Mouse (Mus musculus) left cerebral cortex, postnatal 10 days (tissue): ENCODE results near the gene Arl1. TPM values are rescaled to one million over a fixed set of nuclear protein-coding genes. Genes with fewer than 3 reads are reported as not detected.
"Not testable (repeated sequence)": the region's sequence is repeated elsewhere in the genome, so short reads cannot be mapped to it uniquely, and the experiment has no call there.

Source experiments
- DNase-seq, 2 experiments: peaks; one replicate each; pipeline ENCODE4 v3.0.0; 2021 to 2022; ENCODE audit warnings: low spot score in 2 of 2, mixed read lengths in 1 of 2; ENCODE audit errors: extremely low spot score in 1 of 2
- intact Hi-C: fragments of 180-260 bp; cut with DNase I; formaldehyde crosslinking; loops from one replicate; pipeline ENCODE4 v1.15.1; 2025
- total RNA-seq, 2 experiments: library from RNA; stranded (reverse); gene quantifications; 2 replicates each; pipeline ENCODE4 v1.2.3; 2021

Arl1 gene
- 100 to 1,000 TPM; 110 to 111 TPM for total RNA-seq

DNA sequence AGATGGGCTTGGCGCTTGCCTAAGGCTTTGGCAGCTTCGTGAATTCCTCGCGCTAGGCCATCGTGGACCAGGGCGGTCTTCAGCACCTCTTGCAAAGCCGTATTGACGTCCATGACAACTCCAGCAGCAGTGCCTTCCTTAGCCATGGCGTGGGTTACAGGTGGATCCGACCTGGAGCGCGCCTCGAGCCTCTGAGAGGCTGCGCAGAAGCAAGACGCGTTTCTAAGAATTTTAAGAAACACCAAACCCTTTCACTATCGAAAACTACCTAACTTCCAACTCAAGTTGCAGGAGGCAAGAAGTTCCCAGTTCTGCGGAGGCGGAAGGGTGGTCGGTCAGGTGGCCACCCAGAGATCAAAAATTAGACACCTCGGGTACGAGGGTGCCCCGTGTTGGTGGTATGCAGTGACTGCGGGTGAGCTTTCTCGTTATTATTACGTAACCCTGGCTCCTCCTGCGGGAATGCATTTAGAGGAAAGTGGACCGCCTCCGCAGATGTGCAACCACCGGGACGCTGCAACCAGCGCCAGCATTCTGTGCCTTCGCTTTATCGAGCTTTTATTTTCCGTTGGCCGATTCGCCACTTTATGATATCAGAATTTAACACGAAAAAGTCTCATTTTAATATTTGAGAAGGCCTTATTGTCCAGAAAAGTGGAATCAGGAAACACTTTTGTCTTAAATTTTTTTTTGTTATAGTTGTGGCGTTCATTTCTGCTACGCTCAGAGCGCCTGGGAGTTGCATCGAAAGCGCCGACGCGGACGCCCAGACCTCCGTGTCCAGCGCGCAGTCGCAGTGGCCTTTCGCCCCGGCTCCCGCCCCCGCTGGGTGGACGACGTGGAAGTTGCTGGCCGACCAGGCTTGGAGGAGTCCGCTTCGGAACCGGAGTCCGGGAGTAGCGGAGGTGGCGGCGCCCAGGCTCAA lies at the start of gene Arl1:
TSS of gene Arl1 (plus strand) at position 288 of the 925 bp plus-strand sequence.
- intact Hi-C loops, result no loop called here
- DNase-seq, result peak; percentile 89 to 96

DNA sequence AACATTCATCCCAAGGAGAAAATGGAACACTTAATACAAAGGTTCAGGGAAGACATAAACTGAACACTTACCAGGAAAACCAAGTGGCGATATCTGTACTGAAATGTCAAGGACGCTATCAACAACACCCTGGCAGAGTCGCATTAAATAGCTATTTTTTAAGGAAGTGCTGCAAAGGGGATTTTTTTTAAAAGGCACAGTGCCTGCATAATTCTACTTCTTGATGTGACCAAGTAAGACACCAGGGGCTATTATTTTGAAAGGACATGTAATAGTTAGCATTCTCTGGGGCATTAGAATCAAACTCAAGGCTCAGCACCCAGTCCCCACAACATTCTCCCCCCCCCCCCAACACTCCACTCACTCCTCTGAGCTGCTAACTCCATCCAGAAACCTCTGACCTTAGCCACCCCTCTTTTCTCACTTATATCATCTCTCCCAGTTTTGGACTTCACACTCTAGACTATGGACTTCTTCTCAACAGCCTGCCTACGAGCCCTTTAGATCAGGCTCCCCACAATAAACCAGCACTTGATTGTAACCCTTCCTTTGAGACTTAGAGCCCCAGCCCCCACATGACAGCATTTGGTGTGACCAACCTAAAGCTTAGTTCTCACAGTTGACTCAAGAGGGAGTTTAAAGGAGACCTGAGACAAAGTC lies 47.6 kb upstream of the Arl1 start:
- no peak for DNase-seq
- intact Hi-C loops, result no loop called here

DNA sequence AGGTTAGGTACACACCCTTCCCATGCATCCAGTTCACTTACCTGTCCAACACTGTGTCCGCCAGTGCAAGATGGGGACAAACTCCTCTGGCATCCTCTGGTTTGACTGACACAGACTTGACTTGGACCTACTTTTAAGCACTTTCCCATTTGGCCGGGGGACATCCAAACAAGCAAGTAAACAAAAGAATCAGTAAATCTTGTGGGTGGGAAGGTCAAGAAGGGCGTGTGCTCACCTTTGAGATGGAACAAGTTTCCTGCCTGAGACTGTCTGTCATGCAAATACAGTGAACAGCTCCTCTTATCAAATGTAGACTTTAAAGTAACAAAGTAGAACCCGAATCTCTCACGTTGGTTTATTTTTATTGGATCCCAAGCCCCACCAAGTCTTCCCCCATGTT lies 45.7 kb upstream of the Arl1 start, which contains the start of gene Spic:
TSS of gene Spic (minus strand) at position 91 of the 400 bp plus-strand sequence.
- intact Hi-C loops, result no loop called here

DNA sequence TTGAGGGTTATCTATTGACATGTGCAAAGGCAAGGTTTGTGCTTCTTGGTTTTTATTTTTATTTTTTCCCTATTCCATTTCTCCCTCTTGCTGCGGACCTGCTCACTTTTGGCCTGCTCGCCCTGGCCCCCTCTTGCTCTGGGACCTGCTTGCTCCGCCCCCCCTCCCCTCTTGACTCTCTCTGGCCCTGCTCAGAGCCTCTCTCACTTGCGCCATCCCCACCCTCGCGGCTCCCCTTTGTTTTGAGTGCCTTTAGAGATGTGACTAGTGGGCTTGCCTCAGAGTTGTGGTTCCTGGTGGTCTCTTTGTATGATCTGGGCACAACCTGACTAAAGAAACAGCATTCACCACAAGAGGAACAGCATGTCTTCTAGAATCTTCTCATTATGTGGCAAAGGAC lies 29.7 kb upstream of the Arl1 start:
- DNase-seq, result no peak
- intact Hi-C loops, result no loop called here

More for the DNA sequence above, 45.7 kb upstream of the Arl1 start, which contains the start of gene Spic:
- no peak for DNase-seq

DNA sequence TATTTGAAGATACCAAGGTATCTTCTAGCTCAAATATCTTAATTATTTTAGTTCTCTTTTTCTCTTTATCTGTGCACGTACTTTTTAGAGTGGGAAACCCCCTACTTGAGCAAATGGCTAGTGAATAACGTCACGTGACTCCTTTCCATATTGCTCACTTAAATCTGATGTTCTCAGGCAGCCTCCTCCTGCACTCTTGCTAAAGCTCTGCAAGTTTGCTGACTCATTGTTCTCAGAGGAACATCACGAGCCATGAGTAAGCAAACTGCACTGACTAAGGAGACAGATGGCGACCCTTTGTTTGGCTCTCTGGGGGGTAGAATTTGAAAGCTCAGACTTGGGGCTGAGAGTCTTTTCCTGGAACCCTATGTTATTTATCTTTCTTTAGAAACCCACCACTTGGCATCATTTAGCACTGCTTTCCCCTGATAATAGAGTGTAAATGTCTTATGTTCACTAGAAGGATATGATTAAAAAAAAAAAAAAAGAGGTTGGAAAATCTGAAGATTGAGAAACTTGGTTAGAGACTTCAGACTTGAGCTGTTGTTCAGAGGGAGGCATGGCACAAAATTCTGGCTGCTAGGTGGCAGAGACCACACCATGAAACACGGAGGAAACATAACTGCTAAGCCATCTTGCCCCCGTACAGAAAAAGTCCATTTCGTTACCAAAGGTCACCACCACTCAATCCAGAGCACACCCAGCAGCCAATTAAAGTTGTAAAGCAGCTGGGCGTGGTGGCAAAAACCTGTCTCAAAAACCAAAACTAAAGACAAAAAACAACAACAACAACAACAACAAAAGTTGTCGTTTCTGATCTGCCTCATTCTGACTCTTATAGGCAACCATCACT lies 21.8 kb upstream of the Arl1 start:
- intact Hi-C loops, result no loop called here
- DNase-seq, result no peak

DNA sequence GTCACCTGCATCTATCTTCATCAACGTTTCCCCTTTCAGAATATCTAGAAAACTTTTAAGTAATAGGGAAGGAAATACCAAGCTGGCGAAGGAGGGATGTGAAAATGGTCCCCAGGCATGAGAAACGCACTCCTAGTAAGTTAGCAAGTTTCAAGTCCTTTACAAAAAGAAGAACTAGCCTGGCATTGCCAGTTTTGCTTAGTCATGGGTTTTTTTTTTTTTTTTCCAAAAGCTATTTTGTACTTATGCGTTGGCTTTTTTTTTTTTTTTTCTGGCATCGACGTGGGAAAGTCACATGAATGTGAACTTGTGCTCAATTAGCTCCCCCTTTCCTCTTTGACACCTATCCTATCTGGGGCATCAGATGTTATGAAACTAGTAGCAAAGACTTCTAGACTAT lies 18.3 kb upstream of the Arl1 start:
- no peak for DNase-seq
- intact Hi-C loops, result no loop called here

DNA sequence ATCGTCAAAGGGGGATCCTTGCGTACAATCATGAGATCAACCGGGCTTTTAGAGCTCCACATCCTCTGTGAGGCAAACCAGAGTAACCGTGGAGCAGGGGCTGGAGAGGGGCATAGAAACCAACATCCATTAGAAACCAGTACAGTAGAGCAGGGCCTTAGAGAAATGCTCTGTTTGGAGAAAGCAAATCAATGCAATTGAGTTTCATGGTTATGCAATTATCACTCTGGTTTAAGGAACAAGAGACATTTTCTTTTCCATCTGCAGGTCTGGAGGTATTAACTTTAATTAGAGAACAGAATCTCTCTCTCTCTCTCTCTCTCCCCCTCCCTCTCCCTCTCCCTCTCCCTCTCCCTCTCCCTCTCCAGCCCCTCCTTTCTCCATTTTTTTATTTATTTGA lies 15.9 kb upstream of the Arl1 start:
- no peak for DNase-seq
- intact Hi-C loops, result no loop called here

DNA sequence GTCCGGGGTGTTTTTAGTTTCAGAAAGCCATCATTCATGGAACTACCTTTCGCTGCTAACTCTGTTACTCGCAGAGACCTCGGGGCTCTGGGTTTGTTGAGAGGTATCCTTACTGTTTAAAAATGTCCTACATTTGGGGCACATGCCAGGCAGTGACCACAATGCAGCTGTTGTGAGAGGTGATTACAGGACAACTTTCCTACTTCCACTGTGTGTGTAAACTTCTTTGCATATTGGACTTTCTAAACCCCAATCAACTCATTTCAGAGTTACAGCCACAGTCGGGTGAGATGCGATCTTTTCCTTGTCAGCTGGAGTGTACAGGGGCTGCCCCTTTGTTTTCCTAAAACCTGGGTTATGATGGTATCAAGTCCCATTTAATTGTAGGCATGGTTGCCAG lies 15.0 kb upstream of the Arl1 start:
- no peak for DNase-seq
- intact Hi-C loops, result no loop called here

DNA sequence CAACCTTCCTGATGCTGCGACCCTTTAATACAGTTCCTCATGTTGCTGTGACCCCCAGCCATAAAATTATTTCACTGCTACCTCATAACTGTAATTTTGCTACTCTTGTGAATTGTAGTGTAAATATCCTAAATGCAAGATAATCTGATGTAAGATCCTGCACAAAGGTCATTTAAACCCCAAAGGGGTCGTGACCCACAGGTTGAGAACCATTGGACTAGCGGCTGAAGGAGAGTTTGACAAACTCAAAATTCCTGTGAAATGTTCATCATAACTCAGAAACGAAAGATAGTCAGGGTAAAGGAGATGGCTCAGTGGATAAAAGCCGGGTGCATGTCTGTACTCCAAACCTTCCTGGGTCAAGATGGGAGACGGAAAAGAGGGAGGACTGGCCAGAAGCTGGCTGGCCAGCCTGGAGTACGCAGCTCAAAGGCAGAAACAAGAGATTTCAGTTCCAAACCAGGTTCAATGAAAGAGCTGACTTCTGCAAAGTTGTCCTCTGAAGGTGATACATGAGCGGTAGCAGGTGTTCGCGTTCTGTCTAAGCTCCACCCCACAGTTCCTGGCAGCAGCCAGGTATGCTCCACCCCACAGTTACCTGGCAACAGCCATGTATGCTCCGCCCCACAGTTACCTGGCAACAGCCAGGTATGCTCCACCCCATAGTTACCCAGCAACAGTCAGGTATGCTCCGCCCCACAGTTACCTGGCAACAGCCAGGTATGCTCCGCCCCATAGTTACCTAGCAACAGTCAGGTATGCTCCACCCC lies 13.5 kb upstream of the Arl1 start:
- no peak for DNase-seq
- intact Hi-C loops, result no loop called here

DNA sequence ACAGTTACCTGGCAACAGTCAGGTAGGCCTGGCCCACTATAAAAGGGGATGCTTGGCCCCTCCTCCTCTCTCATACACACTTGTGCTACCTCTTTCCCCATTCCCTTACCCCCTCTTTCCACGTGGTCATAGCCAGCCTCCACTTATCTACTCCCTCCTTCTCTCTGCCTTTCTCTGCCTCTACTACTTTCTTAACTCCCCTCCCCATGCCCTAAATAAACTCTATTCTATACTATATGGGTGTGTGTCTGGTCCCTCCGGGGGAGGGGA lies 13.0 kb upstream of the Arl1 start:
- DNase-seq, result no peak
- intact Hi-C loops, result no loop called here

DNA sequence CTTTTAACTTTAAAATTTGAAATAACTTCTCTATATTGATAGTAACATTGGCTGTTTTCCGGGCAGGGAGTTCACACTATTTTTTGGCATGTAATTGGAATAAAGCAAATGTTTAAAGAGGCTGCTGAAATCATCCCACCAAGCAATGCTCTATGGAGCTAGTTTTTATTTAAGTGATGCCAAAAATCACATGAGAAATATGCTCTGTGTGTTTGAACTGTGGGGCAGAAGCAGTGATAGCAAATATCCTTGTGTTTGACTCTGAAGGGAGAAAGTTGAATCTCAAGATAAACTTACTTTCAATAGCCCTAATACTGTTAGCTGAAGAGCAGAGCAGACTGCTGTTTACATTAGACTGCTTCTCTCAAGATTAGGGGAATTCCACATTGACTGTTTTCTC lies 11.0 kb upstream of the Arl1 start:
- DNase-seq, result no peak
- intact Hi-C loops, result loop anchor here (10.0 kb wide), 1 partner anchor 275 kb away; no protein-coding TSS in a partner anchor

DNA sequence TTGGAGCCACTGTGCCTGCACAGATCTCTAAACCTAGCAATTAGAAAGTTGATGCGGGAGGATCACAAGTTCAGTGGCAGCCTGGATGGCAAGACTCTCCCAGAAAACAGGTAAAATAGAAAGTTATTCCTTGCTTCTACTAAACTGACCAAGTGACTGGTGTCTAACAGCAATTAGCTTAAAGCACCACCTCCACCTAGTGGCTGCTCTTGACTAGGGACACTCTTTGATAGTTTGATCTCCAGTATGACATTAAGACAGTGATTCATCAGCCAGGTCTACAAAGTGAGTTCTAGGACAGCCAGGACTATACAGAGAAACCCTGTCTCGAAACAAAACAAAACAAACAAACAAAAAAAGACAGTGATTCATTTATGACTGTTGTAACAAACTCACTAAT lies 5.3 kb upstream of the Arl1 start:
- intact Hi-C loops, result loop anchor here (5.0 to 10.0 kb wide), 2 partner anchors 281 to 348 kb away; partner anchors contain the start of genes Dram1 and Gnptab
- DNase-seq, result no peak

DNA sequence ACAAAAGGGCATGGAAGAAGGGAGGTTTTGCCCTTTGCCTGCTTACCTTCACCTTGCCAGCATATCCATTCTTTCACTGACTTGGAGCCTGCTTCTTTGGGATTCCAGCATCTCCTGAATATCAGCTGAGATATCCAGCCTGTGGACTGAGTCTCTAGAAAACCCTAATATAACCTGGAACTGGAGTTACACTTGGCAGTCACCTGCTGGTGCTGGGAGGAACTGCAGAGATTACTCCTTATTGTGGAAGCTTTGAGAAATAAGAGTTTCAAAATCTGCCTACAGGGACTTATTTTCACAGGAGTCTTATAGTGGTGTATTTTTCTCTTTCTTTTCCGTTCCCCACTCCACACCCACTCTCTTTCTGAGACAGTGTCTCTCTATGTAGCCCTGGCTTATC lies 3.5 kb upstream of the Arl1 start:
- intact Hi-C loops, result loop anchor here (5.0 to 10.0 kb wide), 2 partner anchors 282 to 350 kb away; partner anchors contain the start of genes Dram1 and Gnptab
- peak; percentile 31 to 48 for DNase-seq

DNA sequence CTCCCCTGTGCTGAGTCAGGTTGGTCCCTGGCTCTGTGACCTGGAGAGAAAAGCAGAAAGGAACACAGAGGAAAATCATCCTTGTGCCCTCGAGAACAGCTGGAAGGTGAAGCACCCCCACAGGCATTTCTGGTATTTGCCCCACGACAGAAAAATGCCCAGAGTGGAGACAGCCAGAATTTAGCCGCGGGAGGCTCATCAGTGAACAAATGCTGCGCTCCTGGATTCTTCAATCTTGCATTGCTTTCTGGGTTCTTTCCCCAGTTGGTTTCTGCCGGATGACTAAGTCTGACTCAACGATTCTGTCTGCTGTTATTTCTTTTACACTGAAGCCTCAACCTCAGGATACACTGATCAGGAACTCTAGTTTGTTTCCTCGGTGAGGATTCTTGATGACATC lies 2.5 kb upstream of the Arl1 start:
- no peak for DNase-seq
- intact Hi-C loops, result loop anchor here (5.0 to 10.0 kb wide), 2 partner anchors 283 to 351 kb away; partner anchors contain the start of genes Dram1 and Gnptab

DNA sequence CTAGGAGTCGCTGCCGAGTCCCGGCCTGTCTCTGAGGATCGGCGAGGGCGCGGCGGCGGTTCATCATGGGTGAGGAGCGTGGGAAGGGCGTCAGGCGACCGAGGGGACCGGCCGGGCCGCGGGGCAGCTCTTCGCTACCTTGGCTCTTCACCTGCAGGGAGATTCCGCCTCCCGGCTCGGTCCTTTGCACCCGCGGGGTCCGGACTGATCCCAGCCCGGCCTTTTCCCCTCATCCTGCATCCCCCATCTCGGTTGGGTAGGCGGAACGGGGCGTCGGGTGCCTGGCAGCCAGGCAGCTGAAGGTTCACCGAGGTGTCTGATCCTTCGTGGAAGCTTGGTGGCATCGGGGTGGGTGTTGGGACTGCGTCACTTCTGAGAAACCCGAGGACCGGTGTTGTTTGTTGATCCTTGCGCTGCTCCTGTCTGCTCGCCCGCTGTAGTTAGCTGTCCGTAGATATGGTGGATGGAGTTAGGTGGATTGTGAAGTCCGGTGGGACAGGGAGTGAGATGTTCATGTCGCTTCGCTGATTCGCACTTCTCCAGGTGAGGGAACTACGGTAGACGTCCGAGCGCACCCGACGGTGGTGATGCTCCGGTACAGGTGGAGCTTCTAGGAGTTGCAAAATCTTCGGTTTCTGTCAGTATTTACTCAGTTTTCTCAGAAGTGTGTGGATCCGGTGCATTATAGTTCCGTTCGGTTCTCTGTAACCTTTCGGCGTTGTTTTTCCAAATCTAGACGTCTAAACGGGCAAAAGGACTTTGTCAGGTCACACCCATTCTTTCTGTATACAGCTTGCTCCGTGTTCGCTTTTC lies 1.0 kb downstream of the Arl1 start:
- DNase-seq, result no peak
- intact Hi-C loops, result no loop called here

DNA sequence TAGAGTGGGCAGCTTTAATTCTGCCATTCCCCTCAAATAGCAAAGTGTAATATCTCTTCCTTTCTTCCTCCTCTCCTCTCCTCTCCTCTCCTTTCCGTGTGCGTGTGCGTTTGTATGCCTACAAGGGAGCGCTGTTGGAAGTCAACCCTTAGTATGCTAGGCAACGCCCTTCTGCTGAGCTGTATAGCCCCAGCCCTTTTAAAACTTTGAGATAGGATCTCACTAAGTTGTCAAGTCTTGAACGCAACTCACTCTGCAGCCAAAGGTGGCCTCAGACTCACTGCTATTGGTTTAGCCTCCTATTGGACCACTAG lies 1.6 kb downstream of the Arl1 start:
- intact Hi-C loops, result no loop called here
- DNase-seq, result no peak

DNA sequence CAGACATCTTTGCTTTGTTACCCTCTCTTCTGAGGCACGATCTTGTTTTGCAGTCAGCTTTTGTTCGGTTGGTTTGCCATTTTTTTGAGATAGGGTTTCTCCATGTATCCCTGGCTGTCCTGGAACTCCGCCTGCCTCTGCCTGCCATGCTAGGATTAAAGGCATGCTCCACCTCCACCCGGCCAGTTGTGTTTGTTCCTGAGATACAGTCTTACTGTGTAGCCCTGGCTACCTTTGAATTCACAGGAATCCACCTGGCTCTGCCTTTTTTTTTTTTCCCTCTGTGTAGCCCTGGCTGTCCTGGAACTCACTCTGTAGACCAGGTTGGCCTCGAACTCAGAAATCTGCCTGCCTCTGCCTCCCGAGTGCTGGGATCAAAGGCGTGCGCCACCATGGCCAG lies 8.4 kb downstream of the Arl1 start:
- intact Hi-C loops, DNase-seq: not testable (repeated sequence)

DNA sequence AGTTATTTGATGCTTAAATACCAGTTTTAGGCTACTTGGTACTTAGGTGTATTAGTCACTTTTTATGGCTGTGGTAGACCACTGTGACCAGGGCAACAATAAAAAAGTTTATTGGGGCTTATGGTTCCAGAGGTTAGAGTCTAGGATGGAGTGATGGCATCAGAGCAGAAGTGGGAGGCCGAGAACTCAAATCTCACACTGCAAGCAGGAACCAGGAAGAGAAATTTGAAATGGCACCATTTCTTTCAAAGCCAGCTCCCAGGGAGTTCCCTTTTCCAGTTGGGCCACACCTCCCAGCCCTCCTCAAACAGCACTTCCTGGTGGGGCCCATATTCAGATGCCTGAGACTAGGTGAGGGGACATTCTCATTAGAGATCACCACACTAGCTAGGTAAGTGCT lies 9.2 kb downstream of the Arl1 start:
- intact Hi-C loops, result loop anchor here (10.0 kb wide), 1 partner anchor 305 kb away; no protein-coding TSS in a partner anchor
- no peak for DNase-seq
